In genomic region chr5:115275998-115276397, GRCm38 (mm10) we compare ENCODE assay signal across 7 mouse cellular contexts. TPM values are rescaled to one million over a fixed set of nuclear protein-coding genes. Genes with fewer than 3 reads are reported as not detected.
DNase-seq lines count a peak whose midpoint lies in the region; ATAC-seq and TF ChIP-seq lines count a peak whose summit lies in the region.

No protein-coding gene starts in this region.

- H3K36me3 ChIP-seq in kidney, embryonic 14.5 days (ENCODE audit: control insufficient read depth, insufficient read depth, low read length): no peaks in the 10 kb centered on the region

- H3K9ac ChIP-seq in kidney, embryonic 14.5 days (ENCODE audit: low read depth, low read length): no peak overlapping the region

- no peaks in the 10 kb centered on the region for H3K27me3 ChIP-seq in Patski
- H3K27me3 ChIP-seq in kidney, embryonic 14.5 days (ENCODE audit: control insufficient read depth, insufficient read depth, low read length): no peaks in the 10 kb centered on the region

- no peak overlapping the region for H3K4me2 ChIP-seq in kidney, embryonic 14.5 days (replicated peaks; ENCODE audit: low read depth, low read length)

- peaks cover 13% of the 10 kb centered on the region for H3K4me1 ChIP-seq in kidney, embryonic 14.5 days (ENCODE audit: control insufficient read depth, insufficient read depth, low read length)

- CTCF ChIA-PET in Patski (lab: Charles Lee): no interaction called here

- no peak for ATAC-seq in Patski
- peak; percentile 37; the same call in 1 of the 2 replicates for ATAC-seq in erythroblast, adult 5-6 weeks (replicated peaks; ENCODE audit: low FRiP score, poor library complexity, severe bottlenecking)
- ATAC-seq in kidney, embryonic 14.5 days (ENCODE audit: low FRiP score, low TSS enrichment): no peak
- ATAC-seq in erythroid progenitor cell, adult 5-6 weeks (replicated peaks; ENCODE audit: low FRiP score, poor library complexity, severe bottlenecking): no peak

- H3K4me3 ChIP-seq in kidney, embryonic 14.5 days (ENCODE audit: low read length): no peak overlapping the region

- DNase-seq in kidney, postnatal 10 days: peak; percentile 52
- DNase-seq in kidney, adult 8-10 months: no peak
- DNase-seq in Patski (ENCODE audit: low read depth, low spot score): no peak
- peak; percentile 58 to 75 for DNase-seq in spleen, postnatal 4 days (ENCODE audit: low spot score in 2 of 2)

- WGBS in kidney, embryonic 14.5 days: 44% methylated on average over 14 of the region's 14 CpGs

- POLR2A ChIA-PET in Patski (lab: Charles Lee): no interaction called here

- in situ Hi-C loops in Patski (cut with MboI; ENCODE audit: low pct_unique_long_range_greater_than_20kb): no loop called here

- peak; percentile 77 for TF ChIP-seq CTCF in Patski (IDR thresholded peaks at IDR 0.05)

- no peak overlapping the region for H3K27ac ChIP-seq in kidney, embryonic 14.5 days (ENCODE audit: low read depth, low read length)

- H3K9me3 ChIP-seq in kidney, embryonic 14.5 days (ENCODE audit: control insufficient read depth, low read length): no peaks in the 10 kb centered on the region

RNA-seq across cellular contexts. Expression of gene Rnf10, which starts 3.3 kb away (rescaled TPM):
- 286 TPM for polyA plus RNA-seq in Patski (2021)
- total RNA-seq in erythroblast, adult 5-6 weeks (2015; ENCODE audit: low replicate concordance): 505 and 538 TPM in 2 replicates
- 1,329 and 1,906 TPM in 2 replicates for total RNA-seq in erythroblast, adult 5-6 weeks (2017; ENCODE audit: low replicate concordance)
- 81.9 TPM in 2 replicates for polyA plus RNA-seq in kidney, embryonic 14.5 days (2014; fragmentation: Nextera tagmentation; extraction: Ambion mirVana)
- total RNA-seq in erythroid progenitor cell, adult 5-6 weeks (2015; ENCODE audit: low replicate concordance): 170 and 198 TPM in 2 replicates
- total RNA-seq in erythroid progenitor cell, adult 5-6 weeks (2017; ENCODE audit: low replicate concordance): 378 and 474 TPM in 2 replicates

RNA-seq across cellular contexts. Expression of gene Coq5, which starts 3.5 kb away (rescaled TPM):
- polyA plus RNA-seq in Patski (2021): 49.9 TPM
- total RNA-seq in erythroblast, adult 5-6 weeks (2015; ENCODE audit: low replicate concordance): 1.7 and 2.5 TPM in 2 replicates
- total RNA-seq in erythroblast, adult 5-6 weeks (2017; ENCODE audit: low replicate concordance): 8.3 and 12.3 TPM in 2 replicates
- 39.7 and 58.8 TPM in 2 replicates for polyA plus RNA-seq in kidney, embryonic 14.5 days (2014; fragmentation: Nextera tagmentation; extraction: Ambion mirVana)
- 7.2 and 8.4 TPM in 2 replicates for total RNA-seq in erythroid progenitor cell, adult 5-6 weeks (2015; ENCODE audit: low replicate concordance)
- 12.8 and 15.9 TPM in 2 replicates for total RNA-seq in erythroid progenitor cell, adult 5-6 weeks (2017; ENCODE audit: low replicate concordance)

RNA-seq across cellular contexts. Expression of gene Dynll1, which starts 24.8 kb away (rescaled TPM):
- 704 TPM for polyA plus RNA-seq in Patski (2021)
- total RNA-seq in erythroblast, adult 5-6 weeks (2015; ENCODE audit: low replicate concordance): 181 and 187 TPM in 2 replicates
- 61.4 and 103 TPM in 2 replicates for total RNA-seq in erythroblast, adult 5-6 weeks (2017; ENCODE audit: low replicate concordance)
- 1,720 and 2,039 TPM in 2 replicates for polyA plus RNA-seq in kidney, embryonic 14.5 days (2014; fragmentation: Nextera tagmentation; extraction: Ambion mirVana)
- 310 and 338 TPM in 2 replicates for total RNA-seq in erythroid progenitor cell, adult 5-6 weeks (2015; ENCODE audit: low replicate concordance)
- 98.2 and 201 TPM in 2 replicates for total RNA-seq in erythroid progenitor cell, adult 5-6 weeks (2017; ENCODE audit: low replicate concordance)

RNA-seq across cellular contexts. Expression of gene Pop5, which starts 40.4 kb away (rescaled TPM):
- polyA plus RNA-seq in Patski (2021): 123 TPM
- total RNA-seq in erythroblast, adult 5-6 weeks (2015; ENCODE audit: low replicate concordance): 20.1 and 41.5 TPM in 2 replicates
- total RNA-seq in erythroblast, adult 5-6 weeks (2017; ENCODE audit: low replicate concordance): 5.9 and 26.6 TPM in 2 replicates
- 116 and 120 TPM in 2 replicates for polyA plus RNA-seq in kidney, embryonic 14.5 days (2014; fragmentation: Nextera tagmentation; extraction: Ambion mirVana)
- total RNA-seq in erythroid progenitor cell, adult 5-6 weeks (2015; ENCODE audit: low replicate concordance): 45.8 and 70.0 TPM in 2 replicates
- 29.8 and 33.7 TPM in 2 replicates for total RNA-seq in erythroid progenitor cell, adult 5-6 weeks (2017; ENCODE audit: low replicate concordance)

RNA-seq across cellular contexts. Expression of gene Srsf9, which starts 51.0 kb away (rescaled TPM):
- polyA plus RNA-seq in Patski (2021): 137 TPM
- total RNA-seq in erythroblast, adult 5-6 weeks (2015; ENCODE audit: low replicate concordance): 25.5 and 41.1 TPM in 2 replicates
- 29.1 and 32.1 TPM in 2 replicates for total RNA-seq in erythroblast, adult 5-6 weeks (2017; ENCODE audit: low replicate concordance)
- 320 and 334 TPM in 2 replicates for polyA plus RNA-seq in kidney, embryonic 14.5 days (2014; fragmentation: Nextera tagmentation; extraction: Ambion mirVana)
- 26.8 and 36.4 TPM in 2 replicates for total RNA-seq in erythroid progenitor cell, adult 5-6 weeks (2015; ENCODE audit: low replicate concordance)
- total RNA-seq in erythroid progenitor cell, adult 5-6 weeks (2017; ENCODE audit: low replicate concordance): 45.7 and 86.4 TPM in 2 replicates

Comparison
In these comparisons a context has a peak if more than half of its experiments do, and no peak if none do; other contexts are left out.
1. DNase-seq: peak in kidney, postnatal 10 days (single experiment) and spleen, postnatal 4 days (2 of 2); none in kidney, adult 8-10 months (0 of 2) and Patski (single experiment).